Mouse (Mus musculus): Measurements from ENCODE around the gene Pcgf5. TPM values are rescaled to one million over a fixed set of nuclear protein-coding genes. Genes with fewer than 3 reads are reported as not detected.
"Not testable (repeated sequence)": the region's sequence is repeated elsewhere in the genome, so short reads cannot be mapped to it uniquely, and the experiment has no call there.

Pcgf5 gene
- polyA plus RNA-seq, 1 experiment from 2014 or later = 18.9 TPM

GRCm38 (mm10) chr19:36450997-36451608 lies 103.0 kb downstream of the Pcgf5 start:
- 71% methylated on average over 3 of the region's 3 CpGs for WGBS
- no peak overlapping the region for H3K4me2 ChIP-seq
- H3K27ac ChIP-seq = no peak overlapping the region
- H3K9ac ChIP-seq = no peak overlapping the region
- H3K36me3 ChIP-seq = no peaks in the 10 kb centered on the region
- H3K27me3 ChIP-seq = no peaks in the 10 kb centered on the region
- ATAC-seq (ENCODE audit: borderline replicate concordance, extremely low read depth, low FRiP score, low TSS enrichment) = no peak
- H3K4me3 ChIP-seq = no peak overlapping the region
- H3K4me1 ChIP-seq = no peaks in the 10 kb centered on the region
- no peaks in the 10 kb centered on the region for H3K9me3 ChIP-seq

GRCm38 (mm10) chr19:36451731-36452130 lies 103.6 kb downstream of the Pcgf5 start:
- no peak overlapping the region for H3K27ac ChIP-seq

GRCm38 (mm10) chr19:36452210-36452609 lies 104.1 kb downstream of the Pcgf5 start:
- 53% methylated on average over 3 of the region's 3 CpGs for WGBS
- not testable (repeated sequence) for H3K4me1 ChIP-seq; H3K27me3 ChIP-seq; H3K4me3 ChIP-seq; H3K9ac ChIP-seq; H3K9me3 ChIP-seq; H3K36me3 ChIP-seq; H3K4me2 ChIP-seq; ATAC-seq (ENCODE audit: borderline replicate concordance, extremely low read depth, low FRiP score, low TSS enrichment); H3K27ac ChIP-seq

More at GRCm38 (mm10) chr19:36451731-36452130, 103.6 kb downstream of the Pcgf5 start:
- H3K27me3 ChIP-seq = no peaks in the 10 kb centered on the region
- ATAC-seq (ENCODE audit: borderline replicate concordance, extremely low read depth, low FRiP score, low TSS enrichment) = no peak
- WGBS = 30% methylated on average over 5 of the region's 5 CpGs
- H3K4me1 ChIP-seq = no peaks in the 10 kb centered on the region
- H3K9ac ChIP-seq = no peak overlapping the region
- H3K4me3 ChIP-seq = no peak overlapping the region
- no peaks in the 10 kb centered on the region for H3K36me3 ChIP-seq
- no peak overlapping the region for H3K4me2 ChIP-seq
- no peaks in the 10 kb centered on the region for H3K9me3 ChIP-seq

GRCm38 (mm10) chr19:36453451-36453850 lies 105.3 kb downstream of the Pcgf5 start:
- Histone ChIP-seq H3K4me3 (no peak overlapping the region), H3K4me1 (no peaks in the 10 kb centered on the region), H3K27me3 (no peaks in the 10 kb centered on the region), H3K9me3 (no peaks in the 10 kb centered on the region), H3K9ac (no peak overlapping the region), H3K36me3 (no peaks in the 10 kb centered on the region), H3K4me2 (no peak overlapping the region), H3K27ac (no peak overlapping the region)
- no peak for ATAC-seq (ENCODE audit: borderline replicate concordance, extremely low read depth, low FRiP score, low TSS enrichment)
- WGBS = 67% methylated on average over 4 of the region's 4 CpGs

GRCm38 (mm10) chr19:36470106-36470505 lies 122.0 kb downstream of the Pcgf5 start:
- Histone ChIP-seq H3K4me1 (no peaks in the 10 kb centered on the region), H3K4me2 (no peak overlapping the region), H3K36me3 (no peaks in the 10 kb centered on the region), H3K9me3 (no peaks in the 10 kb centered on the region), H3K9ac (no peak overlapping the region), H3K4me3 (no peak overlapping the region), H3K27ac (no peak overlapping the region), H3K27me3 (no peaks in the 10 kb centered on the region)
- ATAC-seq (ENCODE audit: borderline replicate concordance, extremely low read depth, low FRiP score, low TSS enrichment) = no peak
- WGBS = 16% methylated on average over 6 of the region's 6 CpGs

GRCm38 (mm10) chr19:36471325-36471724 lies 123.2 kb downstream of the Pcgf5 start:
- H3K9me3 ChIP-seq = no peaks in the 10 kb centered on the region
- H3K36me3 ChIP-seq = no peaks in the 10 kb centered on the region
- no peak overlapping the region for H3K4me2 ChIP-seq
- no peaks in the 10 kb centered on the region for H3K4me1 ChIP-seq
- H3K4me3 ChIP-seq = no peak overlapping the region
- H3K27ac ChIP-seq = no peak overlapping the region
- no peak for ATAC-seq (ENCODE audit: borderline replicate concordance, extremely low read depth, low FRiP score, low TSS enrichment)
- no peak overlapping the region for H3K9ac ChIP-seq
- no peaks in the 10 kb centered on the region for H3K27me3 ChIP-seq
- 83% methylated on average over 3 of the region's 3 CpGs for WGBS

GRCm38 (mm10) chr19:36476596-36476995 lies 128.5 kb downstream of the Pcgf5 start:
- Histone ChIP-seq H3K4me1 (no peaks in the 10 kb centered on the region), H3K4me3 (no peak overlapping the region), H3K27ac (no peak overlapping the region), H3K9me3 (no peaks in the 10 kb centered on the region), H3K9ac (no peak overlapping the region), H3K36me3 (no peaks in the 10 kb centered on the region), H3K4me2 (no peak overlapping the region), H3K27me3 (no peaks in the 10 kb centered on the region)
- WGBS = 91% methylated on average over 4 of the region's 4 CpGs
- ATAC-seq (ENCODE audit: borderline replicate concordance, extremely low read depth, low FRiP score, low TSS enrichment) = no peak

- Histone ChIP-seq H3K4me2 (no peak overlapping the region), H3K9ac (no peak overlapping the region), H3K9me3 (no peaks in the 10 kb centered on the region), H3K36me3 (no peaks in the 10 kb centered on the region), H3K4me1 (no peaks in the 10 kb centered on the region), H3K4me3 (no peak overlapping the region), H3K27ac (no peak overlapping the region), H3K27me3 (no peaks in the 10 kb centered on the region)
- ATAC-seq (ENCODE audit: borderline replicate concordance, extremely low read depth, low FRiP score, low TSS enrichment) = no peak
- whole genome bisulfite sequencing = 32% methylated on average over 9 of the region's 9 CpGs
Measured at GRCm38 (mm10) chr19:36477151-36477550, 129.0 kb downstream of the Pcgf5 start.

GRCm38 (mm10) chr19:36477684-36478083 lies 129.6 kb downstream of the Pcgf5 start:
- Histone ChIP-seq H3K27me3 (no peaks in the 10 kb centered on the region), H3K4me1 (no peaks in the 10 kb centered on the region), H3K4me3 (no peak overlapping the region), H3K36me3 (no peaks in the 10 kb centered on the region), H3K9me3 (no peaks in the 10 kb centered on the region), H3K9ac (no peak overlapping the region), H3K27ac (no peak overlapping the region), H3K4me2 (no peak overlapping the region)
- 45% methylated on average over 5 of the region's 5 CpGs for WGBS
- no peak for ATAC-seq (ENCODE audit: borderline replicate concordance, extremely low read depth, low FRiP score, low TSS enrichment)

GRCm38 (mm10) chr19:36490911-36491310 lies 142.8 kb downstream of the Pcgf5 start:
- H3K27me3 ChIP-seq = no peaks in the 10 kb centered on the region
- H3K4me1 ChIP-seq = no peaks in the 10 kb centered on the region
- H3K4me2 ChIP-seq = no peak overlapping the region
- no peak overlapping the region for H3K9ac ChIP-seq
- H3K4me3 ChIP-seq = no peak overlapping the region
- no peaks in the 10 kb centered on the region for H3K9me3 ChIP-seq
- WGBS = 73% methylated on average over 6 of the region's 6 CpGs
- H3K27ac ChIP-seq = no peak overlapping the region
- no peak for ATAC-seq (ENCODE audit: borderline replicate concordance, extremely low read depth, low FRiP score, low TSS enrichment)
- no peaks in the 10 kb centered on the region for H3K36me3 ChIP-seq

GRCm38 (mm10) chr19:36495555-36495954 lies 147.4 kb downstream of the Pcgf5 start:
- Histone ChIP-seq H3K36me3 (no peaks in the 10 kb centered on the region), H3K27me3 (no peaks in the 10 kb centered on the region)
- WGBS = 40% methylated on average over 3 of the region's 3 CpGs

GRCm38 (mm10) chr19:36496532-36496931 lies 148.4 kb downstream of the Pcgf5 start:
- no peaks in the 10 kb centered on the region for H3K4me1 ChIP-seq
- H3K4me3 ChIP-seq = no peak overlapping the region
- no peak for ATAC-seq (ENCODE audit: borderline replicate concordance, extremely low read depth, low FRiP score, low TSS enrichment)
- no peak overlapping the region for H3K4me2 ChIP-seq
- no peaks in the 10 kb centered on the region for H3K36me3 ChIP-seq
- H3K9ac ChIP-seq = no peak overlapping the region
- H3K9me3 ChIP-seq = no peaks in the 10 kb centered on the region
- H3K27ac ChIP-seq = no peak overlapping the region
- WGBS = 76% methylated on average over 4 of the region's 4 CpGs
- no peaks in the 10 kb centered on the region for H3K27me3 ChIP-seq

More at GRCm38 (mm10) chr19:36495555-36495954, 147.4 kb downstream of the Pcgf5 start:
- H3K4me2 ChIP-seq = no peak overlapping the region
- H3K9ac ChIP-seq = no peak overlapping the region
- no peak for ATAC-seq (ENCODE audit: borderline replicate concordance, extremely low read depth, low FRiP score, low TSS enrichment)
- H3K4me1 ChIP-seq = no peaks in the 10 kb centered on the region
- no peak overlapping the region for H3K4me3 ChIP-seq
- H3K9me3 ChIP-seq = no peaks in the 10 kb centered on the region
- H3K27ac ChIP-seq = no peak overlapping the region

GRCm38 (mm10) chr19:36497067-36497466 lies 149.0 kb downstream of the Pcgf5 start:
- Histone ChIP-seq H3K9me3 (no peaks in the 10 kb centered on the region), H3K4me3 (no peak overlapping the region), H3K9ac (no peak overlapping the region), H3K36me3 (no peaks in the 10 kb centered on the region), H3K27ac (no peak overlapping the region), H3K27me3 (no peaks in the 10 kb centered on the region), H3K4me2 (no peak overlapping the region), H3K4me1 (no peaks in the 10 kb centered on the region)
- no peak for ATAC-seq (ENCODE audit: borderline replicate concordance, extremely low read depth, low FRiP score, low TSS enrichment)
- WGBS = 59% methylated on average over 4 of the region's 4 CpGs

Data from lung, embryonic 15.5 days (tissue).